Mouse (Mus musculus): ENCODE results near the gene Slco1c1. TPM values are rescaled to one million over a fixed set of nuclear protein-coding genes. Genes with fewer than 3 reads are reported as not detected.
"Not testable (repeated sequence)": the region's sequence is repeated elsewhere in the genome, so short reads cannot be mapped to it uniquely, and the experiment has no call there.

Gene Slco1c1
- total RNA-seq, 1 experiment from 2014 or later: 0.21 TPM

DNA sequence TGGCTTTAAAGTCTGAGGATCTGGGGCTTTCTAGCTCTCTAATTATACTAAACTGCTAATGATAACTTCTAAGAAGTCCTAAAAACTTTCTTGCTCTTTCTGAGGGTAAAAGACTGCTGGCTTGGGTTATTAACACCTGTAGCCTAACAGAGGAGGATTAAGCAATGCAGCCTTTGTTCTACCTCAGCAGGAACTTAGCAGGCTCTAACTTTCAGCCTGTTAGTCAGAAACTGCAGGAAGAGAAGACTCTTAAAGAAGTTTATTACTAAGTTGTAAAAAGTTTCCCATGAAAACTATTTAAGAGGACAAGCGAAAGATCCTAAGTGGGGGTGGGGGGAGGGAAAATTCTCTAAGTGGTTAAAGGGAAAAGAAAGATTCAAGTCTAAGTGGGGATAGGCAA, 65.8 kb downstream of the Slco1c1 start:
- no peak for DNase-seq

DNA sequence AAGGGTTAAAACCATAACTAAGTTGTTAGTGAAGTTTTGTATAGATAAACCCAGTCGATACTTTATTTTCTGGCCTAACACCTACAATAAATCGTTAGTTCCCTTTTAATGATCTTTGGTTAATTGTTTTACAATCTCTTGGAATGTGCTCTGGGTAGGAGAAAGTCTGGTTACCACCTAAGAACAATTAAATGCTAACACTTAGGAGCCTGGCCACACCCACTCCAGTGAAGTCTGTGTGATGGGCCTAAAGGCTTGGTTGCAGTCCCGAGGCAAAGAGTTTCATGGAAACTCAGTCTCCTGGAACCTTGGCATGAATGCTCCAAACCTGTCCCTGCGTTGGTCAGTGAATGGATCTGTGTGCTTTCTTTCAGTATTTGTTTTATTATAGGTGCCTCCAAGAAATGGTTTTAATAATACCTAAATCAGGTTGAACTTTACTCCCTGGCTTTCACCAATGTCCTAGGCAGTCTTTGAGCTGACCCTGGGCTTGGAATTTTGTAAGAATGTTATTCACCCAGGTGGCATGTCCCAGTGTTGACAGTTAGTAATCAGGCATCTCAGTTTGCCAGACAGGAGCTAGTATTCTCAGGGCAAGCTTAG, 66.5 kb downstream of the Slco1c1 start:
- DNase-seq: not testable (repeated sequence)

DNA sequence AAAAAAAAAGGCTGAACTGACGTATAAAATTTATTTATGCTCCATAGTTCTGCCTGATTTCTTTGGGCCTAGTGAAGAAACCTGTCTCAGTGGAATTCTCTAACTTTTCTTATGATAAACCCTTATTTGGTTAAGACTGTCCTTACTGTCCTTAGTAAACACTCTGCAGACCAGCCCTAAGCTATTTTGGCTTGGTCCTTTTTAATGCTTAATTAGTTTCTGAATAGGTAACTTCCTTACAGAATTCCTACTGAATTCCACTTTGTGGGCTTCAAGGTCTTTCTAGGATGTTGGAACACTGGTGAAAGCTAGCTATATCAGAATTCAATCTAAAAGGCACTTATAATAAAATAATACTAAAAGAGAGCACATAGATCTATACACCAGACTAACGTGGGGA, 71.9 kb downstream of the Slco1c1 start:
- DNase-seq: no peak

DNA sequence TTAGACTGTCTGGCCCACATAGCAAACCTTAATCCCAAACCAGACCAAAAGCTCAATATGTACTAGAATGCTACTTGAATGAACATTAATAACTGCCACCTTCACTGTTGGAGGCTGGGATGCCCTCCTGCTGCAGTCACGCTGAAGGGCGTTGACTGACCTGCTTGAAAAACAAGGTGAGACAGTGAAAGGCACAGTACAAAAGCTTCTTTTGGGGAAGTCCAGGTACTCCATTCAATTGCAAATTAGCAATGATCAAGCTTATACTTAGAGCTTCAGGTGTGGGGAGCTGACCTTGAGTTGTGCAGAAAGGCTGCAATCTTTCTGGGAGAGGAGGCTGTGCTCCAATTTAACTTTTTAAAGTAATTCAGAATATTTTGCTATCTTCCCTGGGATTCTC, 72.9 kb downstream of the Slco1c1 start:
- no peak for DNase-seq

DNA sequence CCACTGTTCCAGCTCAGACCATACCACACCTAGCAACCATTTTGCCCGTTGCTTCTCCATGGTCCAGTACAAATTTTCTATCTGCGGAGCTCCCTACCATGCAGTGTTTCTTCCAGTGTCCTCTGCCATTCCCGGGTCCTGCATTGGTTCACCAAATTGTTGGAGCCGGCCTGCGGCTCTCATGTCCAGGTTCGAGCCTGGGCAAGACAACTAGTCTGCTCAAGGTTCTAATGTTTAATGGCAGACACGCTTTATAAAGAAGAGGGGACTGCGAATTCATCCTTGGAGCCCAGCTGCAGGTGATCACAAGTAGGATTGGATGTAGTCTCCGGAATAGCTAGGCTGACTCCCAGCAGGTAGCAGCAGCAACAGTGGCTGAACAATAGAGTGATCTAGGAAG, 76.8 kb downstream of the Slco1c1 start:
- no peak for DNase-seq

DNA sequence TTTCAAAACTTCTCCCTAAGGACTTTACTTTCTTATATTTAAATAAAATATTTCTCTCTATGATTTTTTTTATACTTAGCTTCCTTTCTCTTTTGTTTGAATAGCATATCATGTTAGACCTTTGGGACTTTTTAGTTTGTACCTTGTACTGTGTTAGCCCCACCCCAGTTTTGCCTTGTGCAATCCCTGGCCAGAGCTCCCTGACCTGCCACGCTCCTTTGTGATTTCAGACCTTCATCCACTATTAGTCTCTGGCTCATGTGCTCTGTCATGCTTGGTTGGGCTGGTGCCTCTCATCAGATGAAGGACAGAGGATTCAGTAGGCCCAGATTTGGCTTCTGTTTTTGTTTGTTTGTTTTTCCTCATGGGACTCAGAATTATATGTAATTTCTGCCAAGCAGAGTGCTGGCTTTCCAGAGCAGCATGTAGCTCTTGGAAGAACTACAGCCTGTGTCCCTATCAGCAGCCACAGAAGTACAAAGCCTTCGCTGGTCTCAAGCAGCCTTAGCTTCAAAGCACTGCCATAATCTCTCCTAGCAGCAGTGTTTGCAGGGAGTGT, 86.6 kb downstream of the Slco1c1 start:
- DNase-seq: peak; percentile 12

DNA sequence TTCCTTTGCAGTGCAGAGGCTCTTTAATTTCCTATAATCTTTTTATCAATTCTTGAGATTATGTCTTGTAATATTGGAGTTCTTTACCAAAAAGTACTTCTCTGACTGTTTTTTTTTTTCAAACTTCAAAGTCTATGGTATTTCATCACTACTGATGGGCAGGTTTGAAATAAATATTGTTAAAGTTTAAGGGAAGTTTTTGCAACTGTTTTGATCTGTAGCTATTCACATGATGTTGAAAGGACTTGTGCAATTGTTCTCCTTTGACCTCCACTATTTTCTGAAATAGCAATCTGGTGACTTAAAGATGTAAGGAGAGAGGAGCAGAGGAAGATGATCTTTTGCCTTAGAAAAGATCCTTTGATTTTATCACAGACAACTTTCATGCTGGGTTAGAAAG, 89.8 kb downstream of the Slco1c1 start:
- no peak for DNase-seq

DNA sequence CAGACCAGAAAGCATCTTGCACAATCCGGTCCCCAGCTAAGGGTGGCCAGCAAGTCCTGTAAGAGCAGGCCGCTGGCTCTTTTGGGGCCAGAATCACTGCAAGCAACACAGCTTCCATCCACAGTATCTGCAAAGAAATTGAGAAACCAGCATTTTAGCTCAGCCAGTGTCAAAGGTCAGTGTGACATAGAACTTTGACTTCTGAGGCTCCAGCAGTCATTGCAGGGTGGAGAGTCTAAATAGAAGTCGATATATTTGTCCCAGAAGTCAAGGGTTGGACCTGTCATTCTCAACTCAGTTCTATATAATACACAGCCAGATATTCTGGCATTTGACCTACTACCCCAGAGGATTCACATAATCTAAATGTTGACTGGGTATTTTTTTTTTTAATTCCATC, 91.2 kb downstream of the Slco1c1 start:
- no peak for DNase-seq

Other genes starting within 250 kb of the Slco1c1 start
- 6.1 TPM in 1 of 2 replicates, not detected in the other for gene Slco1b2, start 105.2 kb downstream of the Slco1c1 start, total RNA-seq (2021)
- not detected in 2 replicates for gene Gm5724, start 249.4 kb downstream of the Slco1c1 start, total RNA-seq (2021)

Data from adrenal gland, postnatal 25 days (tissue).